Mouse (Mus musculus) spleen, adult 2 months (tissue): ENCODE results near the gene Slc10a7. TPM values are rescaled to one million over a fixed set of nuclear protein-coding genes. Genes with fewer than 3 reads are reported as not detected.
"Not testable (repeated sequence)": the region's sequence is repeated elsewhere in the genome, so short reads cannot be mapped to it uniquely, and the experiment has no call there.

ENCODE experiments used
- DNase-seq, 2 experiments: peaks; one replicate each; pipeline versions ENCODE4 v3.0.0 to v3.0.0-alpha.2; 2012 to 2021; ENCODE audit warnings: low spot score in 2 of 2, low read depth in 1 of 2
- H3K27ac ChIP-seq: fragments of 200-500 bp; 2 replicates; pipeline ENCODE4 v1.5.1; 2012; ENCODE audit warnings: low read length, inconsistent platforms; ENCODE audit not compliant: insufficient read depth
- H3K27me3 ChIP-seq: fragments of 200-500 bp; 2 replicates; pipeline ENCODE4 v1.6.1; 2012; ENCODE audit warnings: mild to moderate bottlenecking, moderate library complexity, low read length, inconsistent platforms; ENCODE audit not compliant: control insufficient read depth, insufficient read depth
- H3K36me3 ChIP-seq: fragments of 200-500 bp; 2 replicates; pipeline ENCODE4 v1.6.1; 2012; ENCODE audit warnings: mild to moderate bottlenecking, low read length, inconsistent platforms; ENCODE audit not compliant: control insufficient read depth, insufficient read depth
- H3K4me1 ChIP-seq: fragments of 200-500 bp; 2 replicates; pipeline ENCODE4 v1.6.1; 2011; ENCODE audit warnings: inconsistent platforms; ENCODE audit not compliant: control insufficient read depth, insufficient read depth, insufficient read length
- H3K4me3 ChIP-seq: fragments of 200-500 bp; 2 replicates; pipeline ENCODE4 v1.5.1; 2011; ENCODE audit warnings: mild to moderate bottlenecking, inconsistent platforms; ENCODE audit not compliant: insufficient read depth, insufficient read length; ENCODE audit errors: extremely low read depth
- CTCF ChIP-seq: fragments of 200-500 bp; IDR thresholded peaks from 2 replicates; pipeline ENCODE4 v1.5.1; 2011; ENCODE audit warnings: mild to moderate bottlenecking, inconsistent platforms; ENCODE audit not compliant: insufficient read depth, insufficient read length, insufficient replicate concordance; ENCODE audit errors: extremely low read depth
- POLR2A ChIP-seq: fragments of 200-500 bp; IDR thresholded peaks from 2 replicates; pipeline ENCODE4 v1.6.1; 2011; ENCODE audit warnings: low read depth, low read length, inconsistent platforms
- WGBS: fragments of 180-500 bp; shearing (Covaris S2); methylation state at CpG from one replicate; pipeline ENCODE4 v1.1.7; 2018; 5-methylcytosine and 5-hydroxymethylcytosine counted together
- polyA plus RNA-seq: library from polyadenylated mRNA; depleted of rRNA; stranded (reverse); fragments of >200 nt; gene quantifications from 2 replicates; pipeline ENCODE4 v1.2.3, GENCODE M21; 2012

Gene Slc10a7
- polyA plus RNA-seq, 1 experiment: 10.7 TPM

- Histone ChIP-seq H3K27ac (no peak overlapping the region), H3K36me3 (peaks cover 4% of the 10 kb centered on the region; the same call in 1 of the 2 replicates), H3K4me1 (no peaks in the 10 kb centered on the region), H3K27me3 (no peaks in the 10 kb centered on the region), H3K4me3 (no peak overlapping the region)
- WGBS: 94% methylated on average over 11 of the region's 11 CpGs
- no peak for DNase-seq
- TF ChIP-seq CTCF (no peak), POLR2A (no peak)
These were observed 194.1 kb downstream of the Slc10a7 start for GRCm38 (mm10) chr8:78703068-78703820.

GRCm38 (mm10) chr8:78705980-78706379 is 196.8 kb downstream of the Slc10a7 start:
- Histone ChIP-seq H3K27me3 (no peaks in the 10 kb centered on the region), H3K36me3 (peaks cover 2% of the 10 kb centered on the region; the same call in 1 of the 2 replicates), H3K4me1 (no peaks in the 10 kb centered on the region), H3K27ac (no peak overlapping the region), H3K4me3 (no peak overlapping the region)
- 90% methylated on average over 9 of the region's 9 CpGs for WGBS
- TF ChIP-seq CTCF (no peak), POLR2A (no peak)
- no peak for DNase-seq

- Histone ChIP-seq H3K36me3 (peaks cover 2% of the 10 kb centered on the region; the same call in 1 of the 2 replicates), H3K27me3 (no peaks in the 10 kb centered on the region)
- 91% methylated on average over 11 of the region's 11 CpGs for WGBS
These were observed 200.9 kb downstream of the Slc10a7 start for GRCm38 (mm10) chr8:78709948-78710644.

DNA sequence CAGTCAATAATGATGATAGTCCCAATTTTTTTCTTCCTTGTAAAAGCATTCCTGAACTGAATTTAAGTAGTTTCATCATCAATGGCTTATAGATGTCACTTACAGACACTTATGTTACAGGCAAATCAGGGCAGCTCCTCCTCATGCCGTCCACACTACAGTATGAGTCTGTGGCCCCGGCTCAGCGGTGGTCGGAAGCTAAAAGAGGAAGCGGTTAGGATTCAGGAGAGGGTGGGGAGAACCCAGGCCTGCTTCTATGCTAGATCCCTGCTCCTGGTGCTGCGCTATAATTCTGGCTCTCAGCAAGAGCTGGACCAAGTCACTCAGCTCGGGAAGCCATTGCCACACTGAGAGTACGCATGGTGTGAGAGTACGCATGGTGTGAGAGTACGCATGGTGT is 201.8 kb downstream of the Slc10a7 start:
- Histone ChIP-seq H3K27ac (no peak overlapping the region), H3K36me3 (peaks cover 1% of the 10 kb centered on the region; the same call in 1 of the 2 replicates), H3K27me3 (no peaks in the 10 kb centered on the region), H3K4me3 (no peak overlapping the region), H3K4me1 (no peaks in the 10 kb centered on the region)
- TF ChIP-seq POLR2A: no peak
- TF ChIP-seq CTCF: no peak
- 36% methylated on average over 10 of the region's 10 CpGs for WGBS
- no peak for DNase-seq

More at GRCm38 (mm10) chr8:78709948-78710644, 200.9 kb downstream of the Slc10a7 start:
- TF ChIP-seq CTCF (no peak), POLR2A (no peak)
- no peak for DNase-seq
- H3K4me1 ChIP-seq: no peaks in the 10 kb centered on the region
- H3K27ac ChIP-seq: no peak overlapping the region
- H3K4me3 ChIP-seq: no peak overlapping the region

DNA sequence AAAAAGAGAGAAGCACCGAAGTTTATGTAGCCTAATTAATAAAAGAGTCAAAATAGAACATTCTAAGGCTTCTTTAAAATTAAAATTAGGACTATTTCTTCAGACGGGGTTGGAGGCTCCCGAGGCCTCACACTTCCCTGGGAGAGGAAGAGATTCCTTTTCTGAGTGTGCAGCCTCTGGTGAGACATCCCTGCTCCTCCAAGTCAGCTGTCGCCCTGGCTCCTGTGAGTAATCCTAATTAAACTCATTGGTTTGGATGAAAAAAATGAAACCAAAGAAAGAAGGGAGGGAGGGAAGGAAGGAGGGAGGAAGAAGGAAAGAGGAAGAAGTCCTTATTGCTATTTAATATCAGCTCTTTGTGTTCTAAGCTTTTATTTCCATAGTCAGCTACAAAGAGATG is 205.7 kb downstream of the Slc10a7 start:
- Histone ChIP-seq H3K4me3 (no peak overlapping the region), H3K4me1 (no peaks in the 10 kb centered on the region), H3K27me3 (no peaks in the 10 kb centered on the region), H3K36me3 (no peaks in the 10 kb centered on the region), H3K27ac (no peak overlapping the region)
- WGBS: 88% methylated on average over 4 of the region's 4 CpGs
- no peak for TF ChIP-seq CTCF
- TF ChIP-seq POLR2A: no peak
- DNase-seq: no peak

DNA sequence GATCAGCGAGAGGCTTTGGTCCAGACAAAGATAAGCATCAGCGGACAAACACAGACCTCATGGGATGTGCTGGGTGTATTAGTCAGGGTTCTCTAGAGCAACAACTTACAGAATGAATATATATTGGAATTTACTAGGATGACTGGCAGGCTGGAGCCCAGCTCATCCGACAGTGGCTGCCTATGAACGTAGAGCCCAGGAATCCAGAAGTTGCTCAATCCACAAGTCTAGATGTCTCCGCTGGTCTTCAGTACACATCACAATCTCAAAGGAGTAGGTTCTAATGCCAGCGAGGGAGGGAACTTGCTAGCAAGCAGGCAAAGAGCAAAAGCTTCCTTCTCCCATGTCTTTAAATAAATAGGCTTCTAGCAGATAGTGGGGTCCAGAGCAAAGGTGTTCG is 207.4 kb downstream of the Slc10a7 start:
- Histone ChIP-seq H3K4me3 (no peak overlapping the region), H3K4me1 (no peaks in the 10 kb centered on the region), H3K36me3 (no peaks in the 10 kb centered on the region), H3K27ac (no peak overlapping the region), H3K27me3 (no peaks in the 10 kb centered on the region)
- no peak for DNase-seq
- TF ChIP-seq POLR2A: no peak
- TF ChIP-seq CTCF: no peak
- WGBS: 91% methylated on average over 7 of the region's 7 CpGs

DNA sequence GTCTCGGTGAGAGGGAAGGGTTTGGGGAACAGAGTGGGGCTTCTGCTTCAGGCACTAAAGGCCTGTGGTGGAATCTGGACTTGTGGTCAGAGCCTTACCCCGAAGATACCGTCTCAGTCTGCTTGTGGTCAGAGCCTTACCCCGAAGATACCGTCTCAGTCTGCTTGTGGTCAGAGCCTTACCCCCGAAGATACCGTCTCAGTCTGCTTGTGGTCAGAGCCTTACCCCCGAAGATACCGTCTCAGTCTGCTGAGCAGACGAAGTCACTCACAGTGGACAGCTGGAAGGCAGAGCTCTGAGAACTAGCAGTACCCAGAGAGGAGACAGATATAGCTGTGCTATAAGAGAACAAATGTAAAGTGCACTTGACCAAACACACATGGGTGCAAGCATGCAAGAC is 208.0 kb downstream of the Slc10a7 start:
- WGBS: 17% methylated on average over 10 of the region's 10 CpGs
- DNase-seq, H3K27ac ChIP-seq, H3K27me3 ChIP-seq, H3K4me1 ChIP-seq, H3K36me3 ChIP-seq, H3K4me3 ChIP-seq: not testable (repeated sequence)
